19 mouse cellular contexts compared by ENCODE assay signal in genomic region chr16:66257921-66258320, GRCm38 (mm10).
A peak's percentile ranks its signal among the peaks of the same experiment; 100 is the strongest.
DNase-seq lines count a peak whose midpoint lies in the region; ATAC-seq and TF ChIP-seq lines count a peak whose summit lies in the region.
"Had no signal": no experiment of that assay in that cellular context is flagged by ENCODE, and none has a peak within 500 bp of the region (broad histone marks: within the 10 kb centered on the region; RNA-seq: fewer than 3 reads in every experiment).

No protein-coding gene starts in this region.

- TF ChIP-seq POLR2A in cerebellum, adult 2 months (IDR thresholded peaks at IDR 0.05; ENCODE audit: borderline replicate concordance, insufficient read depth, low read length): no peak
- no peak for TF ChIP-seq POLR2A in brain, embryonic 14.5 days (IDR thresholded peaks at IDR 0.05; ENCODE audit: borderline replicate concordance, extremely low read depth, insufficient read depth, insufficient read length, poor library complexity, severe bottlenecking)

- intact Hi-C loops in left cerebral cortex, postnatal 4 days (cut with DNase I): no loop called here
- intact Hi-C loops in left cerebral cortex, postnatal 14 days (cut with DNase I): no loop called here

- no peaks in the 10 kb centered on the region for H3K4me1 ChIP-seq in cerebellum, adult 2 months (ENCODE audit: control insufficient read depth, insufficient read depth, low read length)
- H3K4me1 ChIP-seq: embryonic facial prominence, embryonic 12.5 days; heart, embryonic 10.5 days; hindbrain, embryonic 10.5 days; midbrain, embryonic 15.5 days had no signal

- no peak overlapping the region for H3K4me3 ChIP-seq in cerebellum, adult 2 months (replicated peaks; ENCODE audit: insufficient read depth, low read depth, low read length)
- H3K4me3 ChIP-seq: embryonic facial prominence, embryonic 12.5 days; gastrocnemius, adult 2 months; heart, embryonic 10.5 days; hindbrain, embryonic 10.5 days; midbrain, embryonic 15.5 days had no signal

- no peak overlapping the region for H3K27ac ChIP-seq in cerebellum, adult 2 months (ENCODE audit: insufficient read depth, low read length)
- H3K27ac ChIP-seq: embryonic facial prominence, embryonic 12.5 days; gastrocnemius, adult 2 months; heart, embryonic 10.5 days; hindbrain, embryonic 10.5 days; liver, embryonic 14.5 days; midbrain, embryonic 15.5 days had no signal

- no peak for ATAC-seq in cerebellum, adult (ENCODE audit: insufficient number of reproducible peaks, low FRiP score, low TSS enrichment)
- ATAC-seq: lung, postnatal 0 days; midbrain, embryonic 15.5 days had no signal

- no peaks in the 10 kb centered on the region for H3K27me3 ChIP-seq in cerebellum, adult 2 months (ENCODE audit: control insufficient read depth, insufficient read depth, low read length)
- H3K27me3 ChIP-seq: embryonic facial prominence, embryonic 12.5 days; midbrain, embryonic 15.5 days had no signal

- 10% methylated on average over 2 of the region's 2 CpGs for WGBS in cerebellum, adult 2 months

- peak; percentile 11 to 40 for DNase-seq in cerebellum, adult 2 months
- peak; percentile 54 for DNase-seq in left cerebral cortex, postnatal 4 days
- DNase-seq in left cerebral cortex, postnatal 14 days (ENCODE audit: low spot score in 2 of 2): no peak
- DNase-seq in 3134 (ENCODE audit: extremely low read depth, insufficient read length, low spot score): peak; percentile 2
- peak; percentile 44 for DNase-seq in brain, embryonic 14.5 days (ENCODE audit: low read depth)
- DNase-seq in ovary, postnatal 14 days (ENCODE audit: low spot score): no peak
- no peak for DNase-seq in ovary, postnatal 10 days (ENCODE audit: low spot score)
- DNase-seq: B cell, adult 2 months; gastrocnemius, adult 2 months; kidney, adult 2 months; kidney, postnatal 10 days; retina, postnatal 1 day had no signal

- TF ChIP-seq CTCF in cerebellum, adult 2 months (IDR thresholded peaks at IDR 0.05; ENCODE audit: borderline replicate concordance, insufficient read depth, low read depth, low read length): no peak
- TF ChIP-seq CTCF in brain, embryonic 14.5 days (IDR thresholded peaks at IDR 0.05; ENCODE audit: borderline replicate concordance, extremely low read depth, insufficient read depth, insufficient read length): no peak

Comparison
In these comparisons a context has a peak if more than half of its experiments do, and no peak if none do; other contexts are left out.
1. DNase-seq: peak in cerebellum, adult 2 months (2 of 2), left cerebral cortex, postnatal 4 days (single experiment), 3134 (single experiment) and brain, embryonic 14.5 days (single experiment); none in left cerebral cortex, postnatal 14 days (0 of 2), ovary, postnatal 14 days (single experiment) and ovary, postnatal 10 days (single experiment).